Mouse (Mus musculus) ES-E14 (cell line): ENCODE measurements around the gene Klhl2.

ENCODE experiments used
- CHD2 ChIP-seq: IDR thresholded peaks from 2 replicates; pipeline ENCODE4 v1.6.1; 2014; ENCODE audit warnings: mild to moderate bottlenecking, low read depth, low read length, inconsistent platforms
- HCFC1 ChIP-seq: IDR thresholded peaks from 2 replicates; pipeline ENCODE4 v1.6.1; 2012; ENCODE audit warnings: low read length, inconsistent platforms, borderline replicate concordance; ENCODE audit not compliant: insufficient read depth
- MAFK ChIP-seq: IDR thresholded peaks from 2 replicates; pipeline ENCODE4 v1.6.1; 2014; ENCODE audit warnings: mild to moderate bottlenecking, low read depth, low read length, inconsistent platforms; ENCODE audit not compliant: insufficient read depth
- ZC3H11A ChIP-seq: IDR thresholded peaks from 2 replicates; pipeline ENCODE4 v1.6.1; 2012; ENCODE audit warnings: low read depth, mild to moderate bottlenecking, inconsistent platforms, low read length, borderline replicate concordance
- ZNF384 ChIP-seq: IDR thresholded peaks from 2 replicates; pipeline ENCODE4 v1.6.1; 2012; ENCODE audit warnings: low read depth, low read length, inconsistent platforms

DNA sequence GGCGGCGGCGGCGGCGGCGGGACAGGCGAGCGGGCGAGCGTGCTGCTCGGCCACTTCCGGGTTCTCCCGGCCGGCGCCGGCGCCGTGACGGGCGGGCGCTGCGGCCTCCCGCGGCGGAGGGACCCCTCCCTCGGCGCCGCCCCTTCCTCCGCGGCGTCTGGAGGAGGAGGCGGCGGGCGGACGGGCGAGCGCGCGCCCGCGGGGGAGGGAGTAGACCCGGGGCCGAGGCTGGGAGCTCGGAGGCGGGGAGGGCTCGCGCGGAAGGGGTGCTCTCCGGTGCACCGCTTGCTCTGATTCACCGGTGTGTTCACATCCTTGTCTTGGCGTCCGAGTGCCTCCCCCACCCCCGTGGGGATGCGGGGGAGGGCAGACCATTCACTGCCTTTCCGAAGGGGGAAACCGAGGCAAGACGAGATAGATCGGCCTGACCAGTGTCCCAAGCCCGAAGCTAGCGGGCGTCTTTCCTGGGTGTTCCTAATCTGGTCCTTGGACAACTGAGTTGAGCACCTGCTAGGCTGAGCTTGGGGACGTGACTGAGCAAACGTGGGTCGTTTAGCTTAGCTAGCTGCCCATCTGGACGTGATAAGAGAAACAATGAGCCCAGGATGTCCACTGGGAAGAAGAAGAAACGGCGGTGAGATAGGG is at the start of gene Klhl2:
- TF ChIP-seq MAFK (no peak), ZNF384 (no peak), CHD2 (no peak), ZC3H11A (no peak), HCFC1 (no peak)
